Mouse (Mus musculus): ENCODE results near the gene Actb. TPM values are rescaled to one million over a fixed set of nuclear protein-coding genes. Genes with fewer than 3 reads are reported as not detected.
A peak's percentile ranks its signal among the peaks of the same experiment; 100 is the strongest.

Gene Actb
- polyA plus RNA-seq, 1 experiment from 2014 or later = 18,716 TPM

- ATAC-seq (no peak), DNase-seq (ENCODE audit: low spot score) (peak; percentile 69)
- whole genome bisulfite sequencing = 8% methylated on average over 5 of the region's 5 CpGs
- Histone ChIP-seq H3K9me3 (ENCODE audit: low read length) (no peaks in the 10 kb centered on the region), H3K4me2 (replicated peaks; ENCODE audit: low read depth, low read length) (peak overlapping the region; percentile 80), H3K27me3 (replicated peaks; ENCODE audit: insufficient read depth, low read length) (no peaks in the 10 kb centered on the region), H3K36me3 (ENCODE audit: insufficient read depth, low read length) (peaks cover 16% of the 10 kb centered on the region), H3K27ac (ENCODE audit: low read length) (peak overlapping the region; percentile 100), H3K4me1 (ENCODE audit: insufficient read depth, low read depth, low read length) (peaks cover 34% of the 10 kb centered on the region), H3K9ac (replicated peaks; ENCODE audit: low read depth) (peak overlapping the region; percentile 9), H3K4me3 (ENCODE audit: low read depth, low read length) (no peak overlapping the region)
- no peak for TF ChIP-seq EP300 (IDR thresholded peaks at IDR 0.05)
- no peak for TF ChIP-seq CTCF (IDR thresholded peaks at IDR 0.05)
These were observed 2.5 kb upstream of the Actb start for GRCm38 (mm10) chr5:142908941-142909575.

GRCm38 (mm10) chr5:142907803-142908559 is 1.4 kb upstream of the Actb start:
- Histone ChIP-seq H3K36me3 (ENCODE audit: insufficient read depth, low read length) (peaks cover 24% of the 10 kb centered on the region), H3K9ac (replicated peaks; ENCODE audit: low read depth) (peak overlapping the region; percentile 80; the same call in 1 of the 2 replicates), H3K9me3 (ENCODE audit: low read length) (no peaks in the 10 kb centered on the region), H3K4me2 (replicated peaks; ENCODE audit: low read depth, low read length) (peak overlapping the region; percentile 80), H3K4me3 (ENCODE audit: low read depth, low read length) (peak overlapping the region; percentile 100; the same call in 1 of the 2 replicates), H3K27ac (ENCODE audit: low read length) (peak overlapping the region; percentile 100), H3K27me3 (replicated peaks; ENCODE audit: insufficient read depth, low read length) (no peaks in the 10 kb centered on the region), H3K4me1 (ENCODE audit: insufficient read depth, low read depth, low read length) (peaks cover 34% of the 10 kb centered on the region)
- 26% methylated on average over 5 of the region's 5 CpGs for WGBS
- peak; percentile 80 for DNase-seq (ENCODE audit: low spot score)
- TF ChIP-seq EP300 (IDR thresholded peaks at IDR 0.05) = no peak
- TF ChIP-seq CTCF (IDR thresholded peaks at IDR 0.05) = no peak
- no peak for ATAC-seq

GRCm38 (mm10) chr5:142907048-142907802 is 671 bp upstream of the Actb start:
- peaks cover 34% of the 10 kb centered on the region for H3K4me1 ChIP-seq (ENCODE audit: insufficient read depth, low read depth, low read length)
- ATAC-seq = 0 out of 2 replicates have a peak, but pooled peaks have one; percentile 0
- H3K27ac ChIP-seq (ENCODE audit: low read length) = peak overlapping the region; percentile 100
- H3K9ac ChIP-seq (replicated peaks; ENCODE audit: low read depth) = peak overlapping the region; percentile 80
- peak overlapping the region; percentile 80 for H3K4me2 ChIP-seq (replicated peaks; ENCODE audit: low read depth, low read length)
- TF ChIP-seq EP300 (IDR thresholded peaks at IDR 0.05) (peak; percentile 7; the same call in 1 of the 2 replicates), CTCF (IDR thresholded peaks at IDR 0.05) (no peak)
- H3K4me3 ChIP-seq (ENCODE audit: low read depth, low read length) = peak overlapping the region; percentile 100
- no peaks in the 10 kb centered on the region for H3K9me3 ChIP-seq (ENCODE audit: low read length)
- no peaks in the 10 kb centered on the region for H3K27me3 ChIP-seq (replicated peaks; ENCODE audit: insufficient read depth, low read length)
- peaks cover 31% of the 10 kb centered on the region for H3K36me3 ChIP-seq (ENCODE audit: insufficient read depth, low read length)
- WGBS = 8% methylated on average over 14 of the region's 14 CpGs
- DNase-seq (ENCODE audit: low spot score) = peak; percentile 90

- Histone ChIP-seq H3K4me1 (ENCODE audit: insufficient read depth, low read depth, low read length) (peaks cover 31% of the 10 kb centered on the region), H3K36me3 (ENCODE audit: insufficient read depth, low read length) (peaks cover 43% of the 10 kb centered on the region), H3K4me2 (replicated peaks; ENCODE audit: low read depth, low read length) (peak overlapping the region; percentile 80), H3K4me3 (ENCODE audit: low read depth, low read length) (peak overlapping the region; percentile 100), H3K9me3 (ENCODE audit: low read length) (no peaks in the 10 kb centered on the region), H3K9ac (replicated peaks; ENCODE audit: low read depth) (peak overlapping the region; percentile 100), H3K27ac (ENCODE audit: low read length) (peak overlapping the region; percentile 100), H3K27me3 (replicated peaks; ENCODE audit: insufficient read depth, low read length) (no peaks in the 10 kb centered on the region)
- TF ChIP-seq CTCF (IDR thresholded peaks at IDR 0.05) (peak; percentile 88), EP300 (IDR thresholded peaks at IDR 0.05) (no peak)
- DNase-seq (ENCODE audit: low spot score) (peak; percentile 98), ATAC-seq (peak; percentile 79)
- 1% methylated on average over 69 of the region's 84 CpGs for WGBS
These were observed 626 bp downstream of the Actb start for GRCm38 (mm10) chr5:142905725-142906531.

GRCm38 (mm10) chr5:142905038-142905695 is 1.4 kb downstream of the Actb start:
- Histone ChIP-seq H3K9me3 (ENCODE audit: low read length) (no peaks in the 10 kb centered on the region), H3K4me3 (ENCODE audit: low read depth, low read length) (peak overlapping the region; percentile 100), H3K9ac (replicated peaks; ENCODE audit: low read depth) (peak overlapping the region; percentile 100), H3K4me2 (replicated peaks; ENCODE audit: low read depth, low read length) (peak overlapping the region; percentile 80), H3K27me3 (replicated peaks; ENCODE audit: insufficient read depth, low read length) (no peaks in the 10 kb centered on the region), H3K4me1 (ENCODE audit: insufficient read depth, low read depth, low read length) (peaks cover 30% of the 10 kb centered on the region), H3K27ac (ENCODE audit: low read length) (peak overlapping the region; percentile 100), H3K36me3 (ENCODE audit: insufficient read depth, low read length) (peaks cover 49% of the 10 kb centered on the region)
- no peak for ATAC-seq
- under 1% methylated on average over 27 of the region's 27 CpGs for WGBS
- TF ChIP-seq EP300 (IDR thresholded peaks at IDR 0.05) = no peak
- TF ChIP-seq CTCF (IDR thresholded peaks at IDR 0.05) = no peak
- peak; percentile 47 for DNase-seq (ENCODE audit: low spot score)

All from lung, postnatal 0 days (tissue).